Mouse (Mus musculus) spleen, adult 2 months (tissue): ENCODE results near the gene Slc39a11.

Experiments
- CTCF ChIP-seq: fragments of 200-500 bp; IDR thresholded peaks from 2 replicates; pipeline ENCODE4 v1.5.1; 2011; ENCODE audit warnings: mild to moderate bottlenecking, inconsistent platforms; ENCODE audit not compliant: insufficient read depth, insufficient read length, insufficient replicate concordance; ENCODE audit errors: extremely low read depth
- POLR2A ChIP-seq: fragments of 200-500 bp; IDR thresholded peaks from 2 replicates; pipeline ENCODE4 v1.6.1; 2011; ENCODE audit warnings: low read depth, low read length, inconsistent platforms

- TF ChIP-seq POLR2A (no peak), CTCF (no peak)
Measured at GRCm38 (mm10) chr11:113631862-113632261, 18.0 kb downstream of the Slc39a11 start.
